Mouse (Mus musculus) neural tube, embryonic 15.5 days (tissue): ENCODE results near the gene Alox12. TPM values are rescaled to one million over a fixed set of nuclear protein-coding genes. Genes with fewer than 3 reads are reported as not detected.
A peak's percentile ranks its signal among the peaks of the same experiment; 100 is the strongest.

ENCODE experiments used
- ATAC-seq: fragments of 200-750 bp; cut with Nextera tagmentation; 2 replicates; pipeline ENCODE4 v1.8.0; 2017; ENCODE audit warnings: mild to moderate bottlenecking, moderate TSS enrichment, moderate library complexity; ENCODE audit not compliant: low FRiP score
- H3K27ac ChIP-seq: fragments of 300-500 bp; sonication (generic); replicated peaks from 2 replicates; pipeline ENCODE4 v1.5.1; 2015; ENCODE audit warnings: mild to moderate bottlenecking, inconsistent platforms
- H3K27me3 ChIP-seq: fragments of 300-500 bp; sonication (generic); replicated peaks from 2 replicates; pipeline ENCODE4 v1.6.1; 2015; ENCODE audit warnings: inconsistent platforms
- H3K36me3 ChIP-seq: fragments of 300-500 bp; sonication (generic); 2 replicates; pipeline ENCODE4 v1.6.1; 2015; ENCODE audit warnings: inconsistent platforms
- H3K4me1 ChIP-seq: fragments of 300-500 bp; sonication (generic); 2 replicates; pipeline ENCODE4 v1.6.1; 2015; ENCODE audit warnings: inconsistent platforms
- H3K4me2 ChIP-seq: fragments of 300-500 bp; sonication (generic); 2 replicates; pipeline ENCODE4 v1.6.1; 2015; ENCODE audit warnings: inconsistent platforms, mild to moderate bottlenecking, moderate library complexity
- H3K4me3 ChIP-seq: fragments of 300-500 bp; sonication (generic); replicated peaks from 2 replicates; pipeline ENCODE4 v1.5.1; 2015; ENCODE audit warnings: mild to moderate bottlenecking, inconsistent platforms
- H3K9ac ChIP-seq: fragments of 300-500 bp; sonication (generic); replicated peaks from 2 replicates; pipeline ENCODE4 v1.6.1; 2015; ENCODE audit warnings: mild to moderate bottlenecking, inconsistent platforms
- H3K9me3 ChIP-seq: fragments of 300-500 bp; sonication (generic); replicated peaks from 2 replicates; pipeline ENCODE4 v1.6.1; 2016; ENCODE audit warnings: inconsistent platforms
- WGBS: fragments of 180-500 bp; shearing (Covaris S2); methylation state at CpG from one replicate; pipeline ENCODE4 v1.1.7; 2015; ENCODE audit warnings: mixed read lengths; 5-methylcytosine and 5-hydroxymethylcytosine counted together
- polyA plus RNA-seq: library from polyadenylated mRNA; unstranded; fragments of >200 nt; fragmentation: Nextera tagmentation; extraction: Ambion mirVana; gene quantifications from 2 replicates; pipeline ENCODE4 v1.2.1, GENCODE M21; 2015

Gene Alox12
- polyA plus RNA-seq, 1 experiment from 2014 or later, result 2.1 TPM

GRCm38 (mm10) chr11:70218741-70219470, 36.2 kb downstream of the Alox12 start:
- Histone ChIP-seq H3K9me3 (no peaks in the 10 kb centered on the region), H3K4me2 (peak overlapping the region; percentile 84), H3K36me3 (peaks cover 20% of the 10 kb centered on the region), H3K4me1 (peaks cover 56% of the 10 kb centered on the region), H3K9ac (peak overlapping the region; percentile 21; the same call in 1 of the 2 replicates), H3K27ac (no peak overlapping the region), H3K4me3 (peak overlapping the region; percentile 61), H3K27me3 (peaks cover 38% of the 10 kb centered on the region)
- no peak for ATAC-seq
- 90% methylated on average over 15 of the region's 15 CpGs for WGBS

- 93% methylated on average over 4 of the region's 4 CpGs for WGBS
- H3K4me3 ChIP-seq, result no peak overlapping the region
- peaks cover 20% of the 10 kb centered on the region for H3K36me3 ChIP-seq
- ATAC-seq, result no peak
- H3K27ac ChIP-seq, result no peak overlapping the region
- peaks cover 42% of the 10 kb centered on the region for H3K27me3 ChIP-seq
- H3K9ac ChIP-seq, result no peak overlapping the region
- peaks cover 64% of the 10 kb centered on the region for H3K4me1 ChIP-seq
- H3K9me3 ChIP-seq, result no peaks in the 10 kb centered on the region
- peak overlapping the region; percentile 84; the same call in 1 of the 2 replicates for H3K4me2 ChIP-seq
Measured at GRCm38 (mm10) chr11:70218039-70218438, 37.1 kb downstream of the Alox12 start.

- H3K4me3 ChIP-seq, result no peak overlapping the region
- peaks cover 46% of the 10 kb centered on the region for H3K27me3 ChIP-seq
- WGBS, result 51% methylated on average over 3 of the region's 3 CpGs
- H3K4me1 ChIP-seq, result peaks cover 53% of the 10 kb centered on the region
- H3K27ac ChIP-seq, result no peak overlapping the region
- H3K4me2 ChIP-seq, result no peak overlapping the region
- H3K9me3 ChIP-seq, result no peaks in the 10 kb centered on the region
- H3K36me3 ChIP-seq, result peaks cover 20% of the 10 kb centered on the region
- no peak overlapping the region for H3K9ac ChIP-seq
- no peak for ATAC-seq
Measured at GRCm38 (mm10) chr11:70216103-70216502, 39.0 kb downstream of the Alox12 start.

- no peak for ATAC-seq
- Histone ChIP-seq H3K36me3 (peaks cover 20% of the 10 kb centered on the region), H3K4me3 (peak overlapping the region; percentile 35), H3K4me1 (peaks cover 53% of the 10 kb centered on the region), H3K9me3 (no peaks in the 10 kb centered on the region), H3K27me3 (peaks cover 51% of the 10 kb centered on the region), H3K4me2 (peak overlapping the region; percentile 84), H3K27ac (no peak overlapping the region), H3K9ac (no peak overlapping the region)
- WGBS, result 11% methylated on average over 22 of the region's 22 CpGs
Measured at GRCm38 (mm10) chr11:70215301-70215700, 39.9 kb downstream of the Alox12 start.

GRCm38 (mm10) chr11:70214856-70215209, 40.3 kb downstream of the Alox12 start:
- Histone ChIP-seq H3K27ac (no peak overlapping the region), H3K36me3 (peaks cover 20% of the 10 kb centered on the region), H3K4me1 (peaks cover 48% of the 10 kb centered on the region), H3K27me3 (peaks cover 51% of the 10 kb centered on the region), H3K4me3 (peak overlapping the region; percentile 35), H3K9me3 (no peaks in the 10 kb centered on the region), H3K9ac (no peak overlapping the region), H3K4me2 (peak overlapping the region; percentile 84)
- ATAC-seq, result peak; percentile 22; the same call in 1 of the 2 replicates
- 4% methylated on average over 18 of the region's 18 CpGs for WGBS

- peak; percentile 43 for ATAC-seq
- peaks cover 43% of the 10 kb centered on the region for H3K4me1 ChIP-seq
- peaks cover 51% of the 10 kb centered on the region for H3K27me3 ChIP-seq
- peaks cover 20% of the 10 kb centered on the region for H3K36me3 ChIP-seq
- peak overlapping the region; percentile 51 for H3K9ac ChIP-seq
- no peak overlapping the region for H3K27ac ChIP-seq
- H3K4me2 ChIP-seq, result peak overlapping the region; percentile 84
- H3K9me3 ChIP-seq, result no peaks in the 10 kb centered on the region
- H3K4me3 ChIP-seq, result peak overlapping the region; percentile 35
- WGBS, result 2% methylated on average over 46 of the region's 46 CpGs
Measured at GRCm38 (mm10) chr11:70214191-70214855, 40.8 kb downstream of the Alox12 start.

GRCm38 (mm10) chr11:70213736-70214135, 41.4 kb downstream of the Alox12 start:
- H3K36me3 ChIP-seq, result peaks cover 20% of the 10 kb centered on the region
- H3K9me3 ChIP-seq, result no peaks in the 10 kb centered on the region
- H3K4me1 ChIP-seq, result peaks cover 37% of the 10 kb centered on the region
- peak overlapping the region; percentile 35 for H3K4me3 ChIP-seq
- 6% methylated on average over 26 of the region's 26 CpGs for WGBS
- H3K4me2 ChIP-seq, result peak overlapping the region; percentile 84
- H3K27me3 ChIP-seq, result peaks cover 51% of the 10 kb centered on the region
- H3K9ac ChIP-seq, result peak overlapping the region; percentile 51
- H3K27ac ChIP-seq, result no peak overlapping the region
- ATAC-seq, result peak; percentile 39; the same call in 1 of the 2 replicates

- 15% methylated on average over 9 of the region's 9 CpGs for WGBS
- Histone ChIP-seq H3K4me1 (peaks cover 29% of the 10 kb centered on the region), H3K27ac (no peak overlapping the region), H3K4me3 (no peak overlapping the region), H3K9ac (no peak overlapping the region), H3K9me3 (no peaks in the 10 kb centered on the region), H3K36me3 (peaks cover 18% of the 10 kb centered on the region), H3K4me2 (peak overlapping the region; percentile 84), H3K27me3 (peaks cover 50% of the 10 kb centered on the region)
- ATAC-seq, result no peak
Measured at GRCm38 (mm10) chr11:70212896-70213295, 42.3 kb downstream of the Alox12 start.

GRCm38 (mm10) chr11:70212423-70212822, 42.7 kb downstream of the Alox12 start, which contains the start of gene Slc16a11:
Slc16a11 (plus strand) TSS chr11:70212752.
- Histone ChIP-seq H3K9me3 (no peaks in the 10 kb centered on the region), H3K27ac (no peak within 1 kb of the TSS), H3K4me1 (peaks cover 26% of the 10 kb centered on the region), H3K4me2 (peak within 1 kb of the TSS; percentile 84), H3K4me3 (peak within 1 kb of the TSS; percentile 35), H3K9ac (no peak within 1 kb of the TSS; the same call in 1 of the 2 replicates), H3K27me3 (peaks cover 45% of the 10 kb centered on the region), H3K36me3 (peaks cover 14% of the 10 kb centered on the region)
- no peak for ATAC-seq
- WGBS, result 72% methylated on average over 6 of the region's 6 CpGs

- Histone ChIP-seq H3K4me2 (no peak overlapping the region), H3K9me3 (no peaks in the 10 kb centered on the region), H3K4me3 (no peak overlapping the region), H3K4me1 (peaks cover 26% of the 10 kb centered on the region), H3K9ac (no peak overlapping the region), H3K36me3 (peaks cover 10% of the 10 kb centered on the region; the same call in 1 of the 2 replicates), H3K27me3 (peaks cover 42% of the 10 kb centered on the region), H3K27ac (no peak overlapping the region)
- no peak for ATAC-seq
- 86% methylated on average over 6 of the region's 6 CpGs for WGBS
Measured at GRCm38 (mm10) chr11:70211972-70212371, 43.2 kb downstream of the Alox12 start.

- H3K27me3 ChIP-seq, result peaks cover 29% of the 10 kb centered on the region
Measured at GRCm38 (mm10) chr11:70210681-70211080, 44.5 kb downstream of the Alox12 start.

More at GRCm38 (mm10) chr11:70210681-70211080, 44.5 kb downstream of the Alox12 start:
- no peaks in the 10 kb centered on the region for H3K9me3 ChIP-seq
- H3K4me1 ChIP-seq, result peaks cover 26% of the 10 kb centered on the region
- no peak overlapping the region for H3K9ac ChIP-seq
- 91% methylated on average over 2 of the region's 2 CpGs for WGBS
- no peaks in the 10 kb centered on the region for H3K36me3 ChIP-seq
- no peak for ATAC-seq
- no peak overlapping the region for H3K27ac ChIP-seq
- no peak overlapping the region for H3K4me2 ChIP-seq
- no peak overlapping the region for H3K4me3 ChIP-seq
